Mouse (Mus musculus): ENCODE measurements around the gene Slit1.

- no peak for TF ChIP-seq POLR2A (IDR thresholded peaks at IDR 0.05; ENCODE audit: control insufficient read depth, extremely low read depth, insufficient read depth, low read length, poor library complexity)
- no peak for TF ChIP-seq CTCF (IDR thresholded peaks at IDR 0.05; ENCODE audit: borderline replicate concordance, control insufficient read depth, extremely low read depth, insufficient read depth, low read length, poor library complexity)
These were observed 40.8 kb downstream of the Slit1 start for GRCm38 (mm10) chr19:41702638-41703037.
